Comparison of ENCODE assay signal across 8 mouse cellular contexts in genomic region chr6:38533428-38534405, GRCm38 (mm10). TPM values are rescaled to one million over a fixed set of nuclear protein-coding genes. Genes with fewer than 3 reads are reported as not detected.
DNase-seq lines count a peak whose midpoint lies in the region; ATAC-seq and TF ChIP-seq lines count a peak whose summit lies in the region.

Gene Fmc1 (plus strand): TSS chr6:38533502.

- H3K27ac ChIP-seq in hindbrain, embryonic 10.5 days, result peak within 1 kb of the TSS; percentile 98
- H3K27ac ChIP-seq in lung, postnatal 0 days (ENCODE audit: low read length), result peak within 1 kb of the TSS; percentile 95

- H3K4me2 ChIP-seq in lung, postnatal 0 days (replicated peaks; ENCODE audit: low read depth, low read length), result peak within 1 kb of the TSS; percentile 65

- peak; percentile 97 for DNase-seq in MN1 (ENCODE audit: low spot score)
- DNase-seq in cerebellum, adult 9-10 months, result peak; percentile 100
- peak; percentile 97 for DNase-seq in hindbrain, embryonic 10.5 days (ENCODE audit: low spot score)
- peak; percentile 100 for DNase-seq in layer of hippocampus, adult 9-11 months
- peak; percentile 99 for DNase-seq in lung, postnatal 0 days (ENCODE audit: low spot score)
- DNase-seq in ovary, postnatal 14 days (ENCODE audit: low spot score), result peak; percentile 93
- peak; percentile 97 for DNase-seq in thymus, postnatal 14 days

- TF ChIP-seq CTCF in lung, postnatal 0 days (IDR thresholded peaks at IDR 0.05), result peak; percentile 72

- 5% methylated on average over 41 of the region's 41 CpGs for WGBS in hindbrain, embryonic 10.5 days
- WGBS in lung, postnatal 0 days, result 5% methylated on average over 41 of the region's 41 CpGs

- no peaks in the 10 kb centered on the region for H3K36me3 ChIP-seq in hindbrain, embryonic 10.5 days
- no peaks in the 10 kb centered on the region for H3K36me3 ChIP-seq in lung, postnatal 0 days (ENCODE audit: insufficient read depth, low read length)

- peaks cover 19% of the 10 kb centered on the region for H3K4me1 ChIP-seq in hindbrain, embryonic 10.5 days (replicated peaks)
- no peaks in the 10 kb centered on the region for H3K4me1 ChIP-seq in lung, postnatal 0 days (ENCODE audit: insufficient read depth, low read depth, low read length)

- peak within 1 kb of the TSS; percentile 74 for H3K9ac ChIP-seq in lung, postnatal 0 days (replicated peaks; ENCODE audit: low read depth)

- peak; percentile 80 for TF ChIP-seq EP300 in lung, postnatal 0 days (IDR thresholded peaks at IDR 0.05)

- peak within 1 kb of the TSS; percentile 89 for H3K4me3 ChIP-seq in hindbrain, embryonic 10.5 days
- H3K4me3 ChIP-seq in lung, postnatal 0 days (ENCODE audit: low read depth, low read length), result peak within 1 kb of the TSS; percentile 87

- ATAC-seq in frontal cortex, adult (ENCODE audit: low TSS enrichment), result peak; percentile 79
- peak; percentile 90 for ATAC-seq in lung, postnatal 0 days

- H3K9me3 ChIP-seq in hindbrain, embryonic 10.5 days, result no peaks in the 10 kb centered on the region
- H3K9me3 ChIP-seq in lung, postnatal 0 days (ENCODE audit: low read length), result no peaks in the 10 kb centered on the region

- H3K27me3 ChIP-seq in hindbrain, embryonic 10.5 days (ENCODE audit: insufficient read depth, poor library complexity, severe bottlenecking), result no peaks in the 10 kb centered on the region
- H3K27me3 ChIP-seq in lung, postnatal 0 days (replicated peaks; ENCODE audit: insufficient read depth, low read length), result no peaks in the 10 kb centered on the region

RNA-seq across cellular contexts. Expression of gene Fmc1, which starts in this region (rescaled TPM):
- polyA plus RNA-seq in hindbrain, embryonic 10.5 days (2016; fragmentation: Nextera tagmentation; extraction: Ambion mirVana), result 121 and 131 TPM in 2 replicates
- 91.4 and 98.5 TPM in 2 replicates for polyA plus RNA-seq in lung, postnatal 0 days (2015; fragmentation: Nextera tagmentation; extraction: Ambion mirVana)

Comparison
In these comparisons a context has a peak if more than half of its experiments do, and no peak if none do; other contexts are left out.
1. Peak in every context shown above with its lines: DNase-seq, ATAC-seq, H3K4me3 ChIP-seq and H3K27ac ChIP-seq.